Mouse (Mus musculus) neutrophil, adult 5-6 weeks (primary cell): ENCODE data around the gene Phactr1. TPM values are rescaled to one million over a fixed set of nuclear protein-coding genes. Genes with fewer than 3 reads are reported as not detected.
"Not testable (repeated sequence)": the region's sequence is repeated elsewhere in the genome, so short reads cannot be mapped to it uniquely, and the experiment has no call there.

Source experiments
- ATAC-seq: fragments of 151-379, 151-347 bp; 2 replicates; pipeline ENCODE4 v1.8.0; 2017; ENCODE audit warnings: mild to moderate bottlenecking, moderate TSS enrichment; ENCODE audit not compliant: insufficient number of reproducible peaks, poor library complexity, low FRiP score, severe bottlenecking; ENCODE audit errors: extremely low read depth
- total RNA-seq: library from RNA; stranded (forward); fragments of 200-1000 nt; gene quantifications from 2 replicates; pipeline ENCODE4 v1.2.3, GENCODE M21; 2017

The Phactr1 gene
- total RNA-seq, 1 experiment from 2014 or later = not detected

- no peak for ATAC-seq
Observed at GRCm38 (mm10) chr13:42905818-42906217, 225.4 kb downstream of the Phactr1 start.

GRCm38 (mm10) chr13:42906990-42907389 lies 226.6 kb downstream of the Phactr1 start:
- no peak for ATAC-seq

- no peak for ATAC-seq
Observed at GRCm38 (mm10) chr13:42915081-42915480, 234.7 kb downstream of the Phactr1 start.

- no peak for ATAC-seq
Observed at GRCm38 (mm10) chr13:42915851-42916193, 235.4 kb downstream of the Phactr1 start.

GRCm38 (mm10) chr13:42916194-42917033 lies 236.0 kb downstream of the Phactr1 start:
- no peak for ATAC-seq

GRCm38 (mm10) chr13:42917251-42917650 lies 236.8 kb downstream of the Phactr1 start:
- no peak for ATAC-seq

GRCm38 (mm10) chr13:42920062-42920461 lies 239.6 kb downstream of the Phactr1 start:
- ATAC-seq = no peak

GRCm38 (mm10) chr13:42921769-42922450 lies 241.5 kb downstream of the Phactr1 start:
- no peak for ATAC-seq

GRCm38 (mm10) chr13:42927778-42928177 lies 247.4 kb downstream of the Phactr1 start:
- no peak for ATAC-seq

- ATAC-seq = no peak
Observed at GRCm38 (mm10) chr13:42929529-42930235, 249.3 kb downstream of the Phactr1 start.

GRCm38 (mm10) chr13:42932046-42932445 lies 251.6 kb downstream of the Phactr1 start:
- ATAC-seq = no peak

GRCm38 (mm10) chr13:42934538-42935126 lies 254.2 kb downstream of the Phactr1 start:
- ATAC-seq = no peak

GRCm38 (mm10) chr13:42937871-42938270 lies 257.4 kb downstream of the Phactr1 start:
- no peak for ATAC-seq

- no peak for ATAC-seq
Observed at GRCm38 (mm10) chr13:42938346-42938745, 257.9 kb downstream of the Phactr1 start.

GRCm38 (mm10) chr13:42940271-42940670 lies 259.8 kb downstream of the Phactr1 start:
- ATAC-seq = no peak

- ATAC-seq = no peak
Observed at GRCm38 (mm10) chr13:42944106-42944505, 263.7 kb downstream of the Phactr1 start.

- not testable (repeated sequence) for ATAC-seq
Observed at GRCm38 (mm10) chr13:42945201-42945600, 264.8 kb downstream of the Phactr1 start.

- ATAC-seq = no peak
Observed at GRCm38 (mm10) chr13:42948717-42949265, 268.4 kb downstream of the Phactr1 start.

GRCm38 (mm10) chr13:42949336-42949735 lies 268.9 kb downstream of the Phactr1 start:
- ATAC-seq = no peak
